Mouse (Mus musculus) megakaryocyte, embryonic 14.5 days (primary cell): ENCODE data around the gene Gm2174. TPM values are rescaled to one million over a fixed set of nuclear protein-coding genes. Genes with fewer than 3 reads are reported as not detected.

Source experiments
- H3K27me3 ChIP-seq: replicated peaks from 2 replicates; pipeline ENCODE3; 2012; ENCODE audit warnings: inconsistent platforms
- H3K36me3 ChIP-seq: replicated peaks from 2 replicates; pipeline ENCODE3; 2012; ENCODE audit warnings: low read length, inconsistent platforms, mixed read lengths
- H3K4me1 ChIP-seq: 2 replicates; pipeline ENCODE4 v1.6.1; 2012; ENCODE audit warnings: inconsistent platforms
- H3K4me3 ChIP-seq: replicated peaks from 2 replicates; pipeline ENCODE3; 2012; ENCODE audit warnings: moderate library complexity, mild to moderate bottlenecking, inconsistent platforms
- H3K9me3 ChIP-seq: 2 replicates; pipeline ENCODE4 v1.6.1; 2012; ENCODE audit warnings: inconsistent platforms
- FLI1 ChIP-seq: IDR thresholded peaks from 2 replicates; pipeline ENCODE4 v1.6.1; 2012; ENCODE audit warnings: low read length, inconsistent platforms, mixed read lengths
- GATA1 ChIP-seq: IDR thresholded peaks from 3 replicates; pipeline ENCODE4 v1.6.1; 2012; ENCODE audit warnings: mixed read lengths, low read length, inconsistent platforms, borderline replicate concordance
- polyA plus RNA-seq: library from polyadenylated mRNA; stranded (reverse); fragments of >175 nt; gene quantifications from 2 replicates; pipeline ENCODE4 v1.2.3, GENCODE M21; 2012; ENCODE audit warnings: low replicate concordance; ENCODE audit not compliant: insufficient read depth

The Gm2174 gene
- polyA plus RNA-seq, 1 experiment: not detected

- no peaks in the 10 kb centered on the region for H3K9me3 ChIP-seq
- TF ChIP-seq GATA1: no peak
- no peak for TF ChIP-seq FLI1
- peaks cover 13% of the 10 kb centered on the region for H3K4me1 ChIP-seq
- no peaks in the 10 kb centered on the region for H3K36me3 ChIP-seq
- H3K4me3 ChIP-seq: peak within 1 kb of the TSS; percentile 98
- peaks cover 12% of the 10 kb centered on the region for H3K27me3 ChIP-seq
These were observed 7.1 kb downstream of the Gm2174 start, which contains the start of gene Ints6l for GRCm38 (mm10) chrX:56454671-56455371. TSS of gene Ints6l (plus strand) at chrX:56454857.

DNA sequence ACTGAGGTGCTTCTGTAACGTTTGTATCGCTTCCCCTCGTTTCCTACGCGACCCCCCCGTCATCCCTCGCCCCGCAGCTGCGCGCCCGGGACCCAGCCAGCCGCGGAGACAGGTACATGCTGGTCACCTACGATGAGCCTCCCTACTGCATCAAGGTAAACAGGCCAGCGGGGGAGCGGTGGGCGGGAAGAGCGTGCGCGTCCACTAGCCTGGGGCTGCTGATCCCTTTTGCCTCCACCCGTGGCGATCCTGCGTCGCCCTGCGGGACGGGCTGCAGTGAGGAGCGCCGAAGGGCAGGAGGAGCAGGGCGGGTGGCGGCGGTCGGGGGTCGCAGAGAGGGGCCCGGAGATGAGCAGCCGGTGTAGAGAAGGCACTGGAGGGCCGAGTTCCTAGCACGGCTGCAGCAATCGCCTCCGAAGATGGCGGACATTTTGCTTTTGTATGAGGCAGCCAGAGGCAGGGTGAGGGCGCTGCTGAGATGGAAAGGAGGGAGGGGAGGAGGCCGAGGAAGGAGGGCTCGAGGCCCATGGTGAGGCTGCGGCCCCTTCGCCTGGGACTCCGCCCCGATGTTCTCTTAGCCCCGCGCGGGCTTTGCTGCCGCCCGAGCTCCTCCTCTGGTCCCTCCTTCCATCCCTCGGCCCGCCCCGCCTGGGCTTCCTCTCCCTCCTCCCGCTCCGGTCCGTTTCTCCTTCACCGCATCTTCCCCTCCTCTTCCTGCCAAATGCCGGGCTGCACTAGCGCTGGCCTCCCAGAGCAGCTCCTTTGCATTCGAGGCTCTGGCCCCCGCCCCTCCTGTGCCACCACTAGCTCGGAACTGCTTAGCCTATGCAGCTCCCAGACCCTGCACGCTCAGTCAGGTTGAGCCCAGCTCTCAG is 7.8 kb downstream of the Gm2174 start:
- TF ChIP-seq FLI1: no peak
- TF ChIP-seq GATA1: no peak
- H3K9me3 ChIP-seq: no peaks in the 10 kb centered on the region
- peaks cover 17% of the 10 kb centered on the region for H3K4me1 ChIP-seq
- H3K4me3 ChIP-seq: peak overlapping the region; percentile 98
- H3K36me3 ChIP-seq: peaks cover 5% of the 10 kb centered on the region
- peaks cover 13% of the 10 kb centered on the region for H3K27me3 ChIP-seq

DNA sequence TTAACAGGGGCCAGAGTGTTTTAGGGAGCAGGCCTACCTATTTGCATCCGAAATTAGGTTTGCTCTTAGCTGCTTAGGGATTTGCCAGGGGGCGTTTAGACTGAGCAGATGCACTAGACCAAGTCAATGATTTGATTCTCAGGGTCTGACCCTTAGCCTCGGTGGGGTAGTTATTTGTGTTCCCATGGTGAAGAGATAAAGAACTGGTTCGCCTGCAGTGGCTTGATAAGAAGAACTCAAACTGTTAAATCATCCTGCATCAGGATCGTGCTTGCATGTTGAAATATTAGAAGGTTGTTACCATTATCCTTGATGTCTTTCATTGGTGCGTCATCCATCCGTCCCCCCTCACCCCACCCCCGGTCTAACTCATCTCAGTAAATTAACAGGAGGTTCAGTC is 8.6 kb downstream of the Gm2174 start:
- Histone ChIP-seq H3K4me3 (peak overlapping the region; percentile 98), H3K9me3 (no peaks in the 10 kb centered on the region), H3K4me1 (peaks cover 20% of the 10 kb centered on the region), H3K36me3 (peaks cover 9% of the 10 kb centered on the region), H3K27me3 (peaks cover 14% of the 10 kb centered on the region)
- TF ChIP-seq FLI1 (no peak), GATA1 (no peak)

GRCm38 (mm10) chrX:56462020-56462933 is 14.5 kb downstream of the Gm2174 start:
- Histone ChIP-seq H3K4me1 (peaks cover 38% of the 10 kb centered on the region), H3K9me3 (no peaks in the 10 kb centered on the region), H3K4me3 (peak overlapping the region; percentile 18), H3K27me3 (peaks cover 2% of the 10 kb centered on the region), H3K36me3 (peaks cover 36% of the 10 kb centered on the region)
- TF ChIP-seq GATA1: no peak
- no peak for TF ChIP-seq FLI1

DNA sequence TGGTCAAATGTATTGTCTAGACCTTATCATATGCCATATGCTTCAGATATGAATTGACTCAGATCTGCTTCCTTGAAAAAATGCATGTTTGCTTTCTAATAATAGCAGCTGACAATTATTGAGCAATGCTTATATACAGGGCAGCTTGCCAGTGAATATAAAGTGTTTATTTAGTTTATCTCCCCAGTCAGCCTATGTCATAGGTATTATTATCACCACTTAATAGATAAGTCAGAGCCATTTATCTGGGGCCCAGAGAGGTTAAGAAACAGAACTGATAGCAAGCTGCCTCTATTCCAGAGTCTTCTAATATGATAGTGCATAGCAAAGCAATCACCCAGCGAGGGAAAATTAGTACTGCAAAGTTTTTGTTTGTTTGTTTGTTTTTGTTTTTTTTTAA is 17.1 kb downstream of the Gm2174 start:
- Histone ChIP-seq H3K27me3 (peaks cover 2% of the 10 kb centered on the region), H3K4me3 (no peak overlapping the region), H3K4me1 (peaks cover 51% of the 10 kb centered on the region), H3K36me3 (peaks cover 50% of the 10 kb centered on the region), H3K9me3 (no peaks in the 10 kb centered on the region)
- no peak for TF ChIP-seq FLI1
- TF ChIP-seq GATA1: no peak

- TF ChIP-seq FLI1: no peak
- no peak for TF ChIP-seq GATA1
These were observed 19.9 kb downstream of the Gm2174 start for GRCm38 (mm10) chrX:56467688-56468087.

GRCm38 (mm10) chrX:56468422-56468821 is 20.7 kb downstream of the Gm2174 start:
- Histone ChIP-seq H3K36me3 (peaks cover 44% of the 10 kb centered on the region), H3K4me1 (peaks cover 32% of the 10 kb centered on the region), H3K4me3 (no peak overlapping the region), H3K27me3 (peaks cover 2% of the 10 kb centered on the region), H3K9me3 (no peaks in the 10 kb centered on the region)
- no peak for TF ChIP-seq GATA1
- no peak for TF ChIP-seq FLI1

More at GRCm38 (mm10) chrX:56467688-56468087, 19.9 kb downstream of the Gm2174 start:
- H3K9me3 ChIP-seq: no peaks in the 10 kb centered on the region
- H3K27me3 ChIP-seq: peaks cover 2% of the 10 kb centered on the region
- peaks cover 37% of the 10 kb centered on the region for H3K4me1 ChIP-seq
- peaks cover 45% of the 10 kb centered on the region for H3K36me3 ChIP-seq
- H3K4me3 ChIP-seq: no peak overlapping the region

DNA sequence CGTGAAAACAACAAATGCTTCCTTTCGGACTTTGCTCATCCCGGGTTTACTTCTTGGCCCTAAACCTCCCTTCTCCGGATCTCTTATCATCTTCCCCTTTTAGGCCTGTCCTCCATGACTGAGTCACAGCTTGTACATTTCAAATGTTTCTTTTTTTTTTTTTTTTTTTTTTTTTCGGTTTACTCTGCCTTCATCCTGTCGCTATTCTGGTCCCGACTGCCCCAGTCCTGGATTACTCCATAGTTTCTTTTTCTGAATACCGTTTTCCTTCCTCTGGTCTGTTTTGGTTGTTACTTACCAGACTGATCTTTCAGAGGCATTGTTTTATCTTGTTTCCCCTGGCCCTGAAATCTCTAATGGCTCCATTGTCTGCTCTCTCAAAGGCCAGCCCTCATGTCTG is 26.3 kb downstream of the Gm2174 start:
- Histone ChIP-seq H3K4me1 (peaks cover 40% of the 10 kb centered on the region), H3K36me3 (peaks cover 22% of the 10 kb centered on the region), H3K9me3 (no peaks in the 10 kb centered on the region), H3K27me3 (peaks cover 2% of the 10 kb centered on the region), H3K4me3 (no peak overlapping the region)
- TF ChIP-seq GATA1 (no peak), FLI1 (no peak)

- no peaks in the 10 kb centered on the region for H3K27me3 ChIP-seq
- no peak for TF ChIP-seq GATA1
- TF ChIP-seq FLI1: no peak
These were observed 29.8 kb downstream of the Gm2174 start for GRCm38 (mm10) chrX:56477553-56477952.

More at GRCm38 (mm10) chrX:56477553-56477952, 29.8 kb downstream of the Gm2174 start:
- H3K4me3 ChIP-seq: no peak overlapping the region
- no peaks in the 10 kb centered on the region for H3K9me3 ChIP-seq
- H3K36me3 ChIP-seq: peaks cover 35% of the 10 kb centered on the region
- H3K4me1 ChIP-seq: peaks cover 35% of the 10 kb centered on the region
